Mouse (Mus musculus): ENCODE data around the gene Tnnt2. TPM values are rescaled to one million over a fixed set of nuclear protein-coding genes. Genes with fewer than 3 reads are reported as not detected.

The Tnnt2 gene
- polyA plus RNA-seq, 1 experiment from 2014 or later = 2.5 TPM

DNA sequence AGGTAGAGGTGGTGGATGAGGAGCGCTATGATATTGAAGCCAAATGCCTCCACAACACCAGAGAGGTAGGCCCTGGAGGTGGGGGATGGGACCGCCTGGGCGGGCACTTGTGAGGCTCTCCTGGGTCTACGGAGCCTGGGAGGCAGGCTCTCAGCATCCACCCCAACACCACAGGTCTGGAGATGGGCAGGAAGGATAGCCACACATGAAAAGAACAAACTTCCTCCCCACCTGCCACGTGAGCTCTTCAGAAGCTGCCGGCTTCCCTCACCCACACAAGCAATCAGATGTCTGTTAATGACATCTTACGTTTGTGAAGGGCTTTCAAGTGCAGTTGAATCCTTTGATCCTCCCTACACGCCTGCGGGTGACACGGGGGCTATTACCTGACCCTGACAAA lies 28.6 kb upstream of the Tnnt2 start:
- Histone ChIP-seq H3K4me2 (replicated peaks) (no peak overlapping the region), H3K36me3 (no peaks in the 10 kb centered on the region), H3K9ac (replicated peaks) (no peak overlapping the region), H3K9me3 (no peaks in the 10 kb centered on the region), H3K27me3 (peaks cover 8% of the 10 kb centered on the region; the same call in 1 of the 2 replicates), H3K27ac (replicated peaks) (no peak overlapping the region), H3K4me1 (no peaks in the 10 kb centered on the region), H3K4me3 (no peak overlapping the region)
- ATAC-seq (ENCODE audit: low FRiP score, low read depth) = no peak
- 61% methylated on average over 10 of the region's 10 CpGs for WGBS

- H3K4me3 ChIP-seq = no peak overlapping the region
- WGBS = 81% methylated on average over 2 of the region's 2 CpGs
- no peak overlapping the region for H3K9ac ChIP-seq (replicated peaks)
- H3K4me1 ChIP-seq = no peaks in the 10 kb centered on the region
- no peak for ATAC-seq (ENCODE audit: low FRiP score, low read depth)
- no peaks in the 10 kb centered on the region for H3K9me3 ChIP-seq
- H3K4me2 ChIP-seq (replicated peaks) = no peak overlapping the region
- no peaks in the 10 kb centered on the region for H3K36me3 ChIP-seq
- peaks cover 20% of the 10 kb centered on the region for H3K27me3 ChIP-seq
- no peak overlapping the region for H3K27ac ChIP-seq (replicated peaks)
Measured at GRCm38 (mm10) chr1:135810180-135810579, 26.0 kb upstream of the Tnnt2 start.

DNA sequence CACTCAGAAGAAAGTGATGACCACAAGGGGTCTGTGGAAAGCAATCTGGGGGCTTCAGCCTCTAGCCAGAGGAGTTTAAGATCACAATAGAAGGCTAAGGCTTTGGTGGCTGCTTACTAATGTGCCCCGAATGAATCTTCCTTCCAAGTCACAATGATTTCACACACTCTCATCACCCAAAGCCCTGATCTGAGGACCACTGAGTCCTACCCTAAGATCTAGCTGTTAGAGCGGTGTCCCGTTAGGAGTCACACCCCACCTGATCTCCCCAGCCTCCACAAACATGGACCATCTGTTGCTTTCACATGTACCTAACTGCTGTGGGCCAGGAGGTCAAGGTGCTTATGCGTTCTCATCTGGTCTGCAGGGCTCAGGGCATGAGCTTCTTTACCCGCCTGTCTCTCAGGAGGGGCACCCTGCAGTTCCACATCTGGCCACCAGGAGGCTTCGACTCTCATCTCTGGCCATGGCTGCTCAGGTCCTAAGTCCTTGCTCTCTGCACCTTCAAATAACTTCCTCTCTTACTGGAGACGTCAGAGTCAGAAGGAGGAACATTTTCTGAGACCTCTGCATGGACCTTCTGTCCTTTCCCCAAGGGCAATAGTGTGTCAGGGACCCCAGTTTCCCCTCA lies 25.0 kb upstream of the Tnnt2 start:
- H3K36me3 ChIP-seq = no peaks in the 10 kb centered on the region
- H3K4me2 ChIP-seq (replicated peaks) = no peak overlapping the region
- H3K27me3 ChIP-seq = peaks cover 22% of the 10 kb centered on the region
- H3K9ac ChIP-seq (replicated peaks) = no peak overlapping the region
- H3K4me1 ChIP-seq = no peaks in the 10 kb centered on the region
- H3K9me3 ChIP-seq = no peaks in the 10 kb centered on the region
- H3K27ac ChIP-seq (replicated peaks) = no peak overlapping the region
- no peak overlapping the region for H3K4me3 ChIP-seq
- ATAC-seq (ENCODE audit: low FRiP score, low read depth) = peak; percentile 74; the same call in 1 of the 2 replicates
- WGBS = 19% methylated on average over 7 of the region's 7 CpGs

DNA sequence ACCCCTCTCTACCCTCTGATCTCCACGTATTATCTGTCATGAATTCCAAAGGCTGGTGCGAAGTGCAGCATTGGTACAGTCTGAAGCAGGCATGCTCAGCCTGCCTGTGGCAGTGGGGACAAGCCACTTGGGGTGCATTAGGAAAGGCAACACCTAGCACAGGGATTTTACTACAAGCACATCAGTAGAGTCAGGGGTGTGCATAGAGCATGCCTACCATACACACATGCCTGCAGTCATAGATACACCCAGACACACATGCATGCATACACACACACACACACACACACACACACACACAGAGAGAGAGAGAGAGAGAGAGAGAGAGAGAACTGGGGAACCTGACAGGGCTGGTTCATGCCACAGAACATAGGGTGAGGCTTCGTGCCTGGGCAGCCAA lies 23.9 kb upstream of the Tnnt2 start:
- no peak for ATAC-seq (ENCODE audit: low FRiP score, low read depth)
- Histone ChIP-seq H3K4me1 (no peaks in the 10 kb centered on the region), H3K36me3 (no peaks in the 10 kb centered on the region), H3K9me3 (no peaks in the 10 kb centered on the region), H3K4me2 (replicated peaks) (no peak overlapping the region), H3K9ac (replicated peaks) (no peak overlapping the region), H3K4me3 (no peak overlapping the region), H3K27ac (replicated peaks) (no peak overlapping the region), H3K27me3 (peaks cover 33% of the 10 kb centered on the region)
- 80% methylated on average over 3 of the region's 3 CpGs for WGBS

- 56% methylated on average over 2 of the region's 2 CpGs for WGBS
- Histone ChIP-seq H3K9ac (replicated peaks) (no peak overlapping the region), H3K4me2 (replicated peaks) (no peak overlapping the region), H3K27me3 (peaks cover 37% of the 10 kb centered on the region), H3K4me1 (no peaks in the 10 kb centered on the region), H3K36me3 (no peaks in the 10 kb centered on the region), H3K9me3 (no peaks in the 10 kb centered on the region), H3K4me3 (no peak overlapping the region), H3K27ac (replicated peaks) (no peak overlapping the region)
- no peak for ATAC-seq (ENCODE audit: low FRiP score, low read depth)
Measured at GRCm38 (mm10) chr1:135812618-135813017, 23.5 kb upstream of the Tnnt2 start.

DNA sequence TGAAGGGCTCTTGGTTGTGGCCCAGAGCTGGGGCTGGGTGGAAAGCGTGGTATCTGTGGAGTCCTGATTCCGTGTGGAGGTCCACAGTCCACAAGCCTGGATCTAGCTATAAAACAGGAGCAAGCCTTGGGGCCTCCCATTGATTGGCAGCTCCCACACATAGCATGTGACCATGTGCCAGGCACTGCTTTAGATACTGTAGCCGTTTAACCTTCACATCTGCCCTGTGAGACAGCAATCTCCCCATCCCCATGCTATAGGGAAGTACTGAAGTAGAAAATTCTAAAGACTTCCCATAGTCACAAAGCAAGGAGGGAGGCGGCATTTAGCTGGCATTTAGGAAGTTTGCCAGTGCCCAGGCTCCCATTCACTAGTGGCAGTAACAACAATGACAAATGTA lies 23.1 kb upstream of the Tnnt2 start:
- no peaks in the 10 kb centered on the region for H3K9me3 ChIP-seq
- H3K4me3 ChIP-seq = no peak overlapping the region
- H3K4me1 ChIP-seq = no peaks in the 10 kb centered on the region
- no peak overlapping the region for H3K4me2 ChIP-seq (replicated peaks)
- H3K9ac ChIP-seq (replicated peaks) = no peak overlapping the region
- 85% methylated on average over 4 of the region's 4 CpGs for WGBS
- no peak for ATAC-seq (ENCODE audit: low FRiP score, low read depth)
- peaks cover 37% of the 10 kb centered on the region for H3K27me3 ChIP-seq
- no peak overlapping the region for H3K27ac ChIP-seq (replicated peaks)
- H3K36me3 ChIP-seq = no peaks in the 10 kb centered on the region

GRCm38 (mm10) chr1:135813687-135814395 lies 22.3 kb upstream of the Tnnt2 start:
- 84% methylated on average over 5 of the region's 5 CpGs for WGBS
- Histone ChIP-seq H3K4me2 (replicated peaks) (no peak overlapping the region), H3K4me1 (peaks cover 6% of the 10 kb centered on the region), H3K9me3 (no peaks in the 10 kb centered on the region), H3K27me3 (peaks cover 45% of the 10 kb centered on the region), H3K9ac (replicated peaks) (no peak overlapping the region), H3K4me3 (no peak overlapping the region), H3K27ac (replicated peaks) (no peak overlapping the region), H3K36me3 (no peaks in the 10 kb centered on the region)
- ATAC-seq (ENCODE audit: low FRiP score, low read depth) = no peak

DNA sequence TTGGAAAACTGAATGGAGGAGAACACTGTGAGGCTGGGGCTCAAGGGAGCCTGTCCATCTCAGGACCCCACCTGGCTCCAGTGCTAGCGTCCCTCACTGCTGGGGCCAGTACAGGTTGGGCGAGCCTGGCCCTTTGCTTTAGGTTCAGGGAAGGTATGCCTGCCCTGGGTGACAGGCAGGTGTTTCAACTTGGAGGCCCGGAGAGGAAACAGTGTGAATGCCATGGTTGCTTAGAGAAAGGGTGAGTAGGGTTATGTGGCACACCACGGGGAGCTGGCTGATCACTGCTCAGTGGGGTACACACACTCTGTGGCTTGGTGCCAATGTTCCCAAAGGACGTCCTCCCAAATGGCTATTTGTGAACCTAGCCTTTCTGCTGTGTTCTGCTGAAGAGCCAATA lies 21.6 kb upstream of the Tnnt2 start:
- Histone ChIP-seq H3K36me3 (no peaks in the 10 kb centered on the region), H3K4me1 (peaks cover 8% of the 10 kb centered on the region), H3K9ac (replicated peaks) (no peak overlapping the region), H3K9me3 (no peaks in the 10 kb centered on the region), H3K27ac (replicated peaks) (no peak overlapping the region), H3K27me3 (peaks cover 52% of the 10 kb centered on the region), H3K4me3 (no peak overlapping the region), H3K4me2 (replicated peaks) (no peak overlapping the region)
- 83% methylated on average over 5 of the region's 5 CpGs for WGBS
- ATAC-seq (ENCODE audit: low FRiP score, low read depth) = no peak

GRCm38 (mm10) chr1:135817595-135817994 lies 18.6 kb upstream of the Tnnt2 start:
- Histone ChIP-seq H3K27ac (replicated peaks) (no peak overlapping the region), H3K27me3 (peaks cover 78% of the 10 kb centered on the region), H3K4me1 (peaks cover 8% of the 10 kb centered on the region), H3K4me2 (replicated peaks) (no peak overlapping the region), H3K36me3 (no peaks in the 10 kb centered on the region), H3K9me3 (no peaks in the 10 kb centered on the region), H3K9ac (replicated peaks) (no peak overlapping the region), H3K4me3 (no peak overlapping the region)
- no peak for ATAC-seq (ENCODE audit: low FRiP score, low read depth)
- WGBS = 68% methylated on average over 4 of the region's 4 CpGs

DNA sequence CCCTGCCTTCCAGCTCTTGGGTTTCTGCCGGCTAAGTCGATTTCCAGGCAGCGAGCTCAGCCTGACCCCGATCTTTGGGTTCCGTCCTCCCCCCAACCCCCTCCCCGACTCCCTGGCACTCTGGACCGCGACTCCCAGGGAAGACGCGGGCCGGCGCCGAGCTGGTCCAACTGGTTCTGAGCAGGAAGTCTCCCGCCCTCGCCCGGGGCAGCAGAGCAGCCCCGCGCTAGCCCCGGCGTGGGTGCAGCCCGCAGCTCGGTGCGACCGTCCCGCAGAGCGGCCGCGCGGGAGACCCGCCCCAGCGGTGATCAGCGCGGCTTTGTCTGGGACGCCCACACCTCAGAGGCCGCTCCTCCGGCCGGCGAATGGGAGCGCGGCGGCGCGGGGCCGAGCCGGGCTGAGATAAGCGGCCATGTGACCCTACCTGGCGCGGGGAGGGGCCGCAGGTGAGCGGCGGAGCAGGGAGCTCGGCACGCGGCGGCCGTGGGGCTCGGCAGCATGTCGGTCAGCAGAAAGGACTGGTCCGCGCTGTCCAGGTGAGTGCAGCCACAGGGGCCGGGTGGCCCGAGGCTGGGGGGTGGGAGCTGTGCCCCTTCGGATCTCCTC lies 17.6 kb upstream of the Tnnt2 start, which contains the start of gene Lad1:
Gene Lad1, plus strand, starts transcription at position 118 of the 606 bp plus-strand sequence.
- under 1% methylated on average over 62 of the region's 63 CpGs for WGBS
- peaks cover 78% of the 10 kb centered on the region for H3K27me3 ChIP-seq

DNA sequence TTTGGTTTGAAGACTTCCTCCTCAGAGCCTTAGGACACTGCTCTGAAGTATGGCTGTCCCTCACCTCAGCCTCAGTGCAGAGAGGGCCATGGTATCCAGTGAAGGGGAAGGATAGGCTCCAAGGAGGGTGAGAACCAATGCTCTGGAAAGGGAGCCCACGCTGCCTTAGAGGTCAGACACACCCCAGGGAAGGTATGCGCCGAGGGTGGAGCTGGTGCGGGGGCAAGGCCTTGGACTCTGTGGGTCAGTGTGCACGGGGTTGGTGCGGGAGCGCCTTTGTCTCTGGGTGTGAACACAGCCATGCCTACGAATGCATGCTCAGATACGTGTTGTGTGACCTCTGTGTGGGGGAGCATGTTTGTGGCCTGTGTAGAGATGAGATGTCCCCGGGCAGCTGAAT lies 16.1 kb upstream of the Tnnt2 start:
- peaks cover 8% of the 10 kb centered on the region for H3K4me1 ChIP-seq
- H3K4me3 ChIP-seq = no peak overlapping the region
- WGBS = 82% methylated on average over 10 of the region's 10 CpGs
- H3K27ac ChIP-seq (replicated peaks) = no peak overlapping the region
- no peak overlapping the region for H3K9ac ChIP-seq (replicated peaks)
- H3K9me3 ChIP-seq = no peaks in the 10 kb centered on the region
- no peak for ATAC-seq (ENCODE audit: low FRiP score, low read depth)
- H3K27me3 ChIP-seq = peaks cover 65% of the 10 kb centered on the region
- no peaks in the 10 kb centered on the region for H3K36me3 ChIP-seq
- H3K4me2 ChIP-seq (replicated peaks) = no peak overlapping the region

More for the DNA sequence above, 17.6 kb upstream of the Tnnt2 start, which contains the start of gene Lad1:
- Histone ChIP-seq H3K36me3 (no peaks in the 10 kb centered on the region), H3K4me1 (peaks cover 8% of the 10 kb centered on the region), H3K4me2 (replicated peaks) (peak within 1 kb of the TSS; percentile 99), H3K9me3 (no peaks in the 10 kb centered on the region), H3K9ac (replicated peaks) (peak within 1 kb of the TSS; percentile 52), H3K4me3 (peak within 1 kb of the TSS; percentile 62), H3K27ac (replicated peaks) (no peak within 1 kb of the TSS)
- peak; percentile 58; the same call in 1 of the 2 replicates for ATAC-seq (ENCODE audit: low FRiP score, low read depth)

DNA sequence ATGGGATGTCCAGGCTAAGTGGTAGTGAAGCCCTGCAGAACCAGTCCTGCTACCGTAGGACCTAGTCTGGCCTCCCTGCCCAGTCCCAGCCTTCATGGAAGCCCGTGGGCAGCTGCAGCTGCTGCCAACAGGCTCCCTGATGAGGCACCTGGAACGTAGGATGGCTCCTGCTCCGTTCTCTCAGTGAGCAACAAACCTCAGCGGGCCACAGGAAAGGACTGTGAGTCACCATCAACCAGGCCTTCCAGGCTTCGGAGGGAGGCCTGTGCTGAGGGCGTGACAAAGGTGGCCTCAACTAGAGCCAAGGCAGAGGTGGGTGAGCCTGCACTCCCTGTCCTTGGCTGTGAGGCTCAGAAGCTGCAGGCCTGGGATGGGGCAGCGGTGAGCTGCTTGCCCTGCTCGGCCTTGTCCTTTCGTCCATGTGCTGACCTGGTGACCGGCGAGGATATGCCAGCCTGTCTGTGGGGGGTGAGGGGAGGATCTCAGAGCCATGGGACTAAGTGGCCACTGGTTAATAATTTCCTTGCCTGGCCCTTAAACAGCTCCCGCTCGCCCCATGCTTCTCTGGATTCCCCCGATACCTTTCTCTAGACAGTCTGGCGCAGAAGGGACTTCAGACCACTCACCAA lies 15.3 kb upstream of the Tnnt2 start:
- Histone ChIP-seq H3K9me3 (no peaks in the 10 kb centered on the region), H3K4me2 (replicated peaks) (no peak overlapping the region), H3K27ac (replicated peaks) (no peak overlapping the region), H3K4me1 (peaks cover 8% of the 10 kb centered on the region), H3K9ac (replicated peaks) (no peak overlapping the region), H3K27me3 (peaks cover 65% of the 10 kb centered on the region), H3K4me3 (no peak overlapping the region), H3K36me3 (no peaks in the 10 kb centered on the region)
- WGBS = 89% methylated on average over 16 of the region's 16 CpGs
- no peak for ATAC-seq (ENCODE audit: low FRiP score, low read depth)

Measured in midbrain, embryonic 12.5 days (tissue).